Mouse (Mus musculus): ENCODE measurements around the gene Fto. TPM values are rescaled to one million over a fixed set of nuclear protein-coding genes. Genes with fewer than 3 reads are reported as not detected.

Fto gene
- total and polyA plus RNA-seq, 3 experiments, result 8.4 to 43.2 (median 15.7) TPM

DNA sequence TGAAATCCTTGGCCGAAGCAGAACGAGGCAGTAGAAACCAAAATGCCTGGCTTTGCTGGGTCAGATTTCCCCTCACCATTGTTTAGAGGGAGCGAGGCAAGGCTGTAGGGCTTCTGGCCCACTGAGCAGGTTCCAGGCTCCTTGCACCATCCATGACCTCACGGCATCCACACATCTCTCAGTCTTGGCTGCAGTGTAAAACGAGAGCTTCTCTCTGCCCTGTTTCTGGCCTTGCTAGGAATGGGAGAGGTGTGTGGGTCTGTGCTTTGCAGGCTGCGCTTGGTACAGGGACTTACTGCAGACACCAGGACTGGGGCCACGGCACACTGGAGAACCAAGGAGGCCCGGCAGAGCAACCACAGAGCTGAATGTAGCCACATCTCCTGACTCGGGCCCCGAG is 132.2 kb downstream of the Fto start:
- DNase-seq (ENCODE audit: extremely low read depth), result no peak
- Histone ChIP-seq H3K9ac (ENCODE audit: insufficient read depth, low read depth) (no peak overlapping the region), H3K27ac (ENCODE audit: insufficient read depth, low read depth) (no peak overlapping the region), H3K4me1 (ENCODE audit: control insufficient read depth in 1 of 2, insufficient read depth in 2 of 2) (peaks cover 0 to under 1% of the 10 kb centered on the region in 2 experiments; a peak in 1 of 4 replicates), H3K4me3 (replicated peaks in 1 of 3; ENCODE audit: low read depth in 2 of 3, low read length in 2 of 3, poor library complexity in 1 of 3) (no peak overlapping the region), H3K36me3 (replicated peaks in 1 of 2; ENCODE audit: control insufficient read depth in 1 of 2, insufficient read depth in 1 of 2, low read length in 1 of 2) (peaks cover 3 to 44% of the 10 kb centered on the region in 2 experiments), H3K79me2 (replicated peaks; ENCODE audit: control insufficient read depth, extremely low read depth, insufficient read depth, poor library complexity, severe bottlenecking) (no peaks in the 10 kb centered on the region), H3K27me3 (replicated peaks) (no peaks in the 10 kb centered on the region), H3K9me3 (replicated peaks; ENCODE audit: low read length) (no peaks in the 10 kb centered on the region), H3K4me2 (ENCODE audit: insufficient read depth, low read depth, poor library complexity, severe bottlenecking) (no peak overlapping the region)
- TF ChIP-seq POLR2A (IDR thresholded peaks at IDR 0.05; ENCODE audit: low read depth, low read length) (no peak), NELFE (IDR thresholded peaks at IDR 0.05; ENCODE audit: low read depth, low read length) (no peak), TBP (conservative IDR thresholded peaks at IDR 0.05; ENCODE audit: low read depth, low read length) (no peak), USF2 (conservative IDR thresholded peaks at IDR 0.05; ENCODE audit: low read depth, low read length) (no peak), RCOR1 (conservative IDR thresholded peaks at IDR 0.05; ENCODE audit: low read depth, low read length) (no peak), SMC3 (IDR thresholded peaks at IDR 0.05; ENCODE audit: low read depth, low read length) (no peak), MYC (IDR thresholded peaks at IDR 0.05; ENCODE audit: low read depth, low read length) (no peak), ZMIZ1 (IDR thresholded peaks at IDR 0.05; ENCODE audit: low read depth, low read length) (no peak), ETS1 (conservative IDR thresholded peaks at IDR 0.05; ENCODE audit: low read depth, low read length) (no peak), USF1 (IDR thresholded peaks at IDR 0.05; ENCODE audit: low read depth, low read length) (no peak), MEF2A (IDR thresholded peaks at IDR 0.05; ENCODE audit: borderline replicate concordance, low read depth, low read length) (no peak), E2F4 (IDR thresholded peaks at IDR 0.05; ENCODE audit: insufficient replicate concordance, low read depth, low read length) (no peak), POLR2AphosphoS2 (IDR thresholded peaks at IDR 0.05; ENCODE audit: low read depth, low read length) (no peak), UBTF (IDR thresholded peaks at IDR 0.05; ENCODE audit: low read depth, low read length) (no peak)
- in situ Hi-C loops (cut with MboI; ENCODE audit: low pct_ligation_motif_present, low pct_unique_long_range_greater_than_20kb, low sequenced_read_pairs), result no loop called here
- dilution Hi-C loops (cut with MboI; ENCODE audit: extremely low pct_ligation_motif_present, extremely low pct_unique_long_range_greater_than_20kb, low sequenced_read_pairs), result no loop called here

DNA sequence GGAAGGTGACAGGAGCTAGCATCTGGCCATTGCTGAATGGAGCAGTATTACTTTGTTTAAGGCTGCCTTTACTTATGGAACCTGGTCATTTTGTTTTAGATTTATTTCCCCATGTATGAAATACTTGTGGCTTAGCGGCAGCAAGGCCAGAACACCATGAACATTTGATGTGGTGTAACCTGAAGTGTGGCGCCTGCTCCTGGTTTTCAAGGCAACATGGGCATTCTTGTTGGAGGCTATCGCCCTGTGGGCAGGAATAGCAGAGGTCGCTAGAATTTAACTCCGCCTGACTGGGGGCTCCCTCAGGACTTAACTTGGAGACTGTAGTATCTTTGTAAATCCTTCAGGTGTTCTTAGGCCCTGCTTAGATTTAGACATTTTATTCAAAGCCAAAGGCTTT is 132.7 kb downstream of the Fto start:
- Histone ChIP-seq H3K79me2 (replicated peaks; ENCODE audit: control insufficient read depth, extremely low read depth, insufficient read depth, poor library complexity, severe bottlenecking) (no peaks in the 10 kb centered on the region), H3K9ac (ENCODE audit: insufficient read depth, low read depth) (no peak overlapping the region), H3K27me3 (replicated peaks) (no peaks in the 10 kb centered on the region), H3K4me2 (ENCODE audit: insufficient read depth, low read depth, poor library complexity, severe bottlenecking) (no peak overlapping the region), H3K27ac (ENCODE audit: insufficient read depth, low read depth) (no peak overlapping the region), H3K36me3 (replicated peaks in 1 of 2; ENCODE audit: control insufficient read depth in 1 of 2, insufficient read depth in 1 of 2, low read length in 1 of 2) (peaks cover 3 to 46% of the 10 kb centered on the region in 2 experiments), H3K4me3 (replicated peaks in 1 of 3; ENCODE audit: low read depth in 2 of 3, low read length in 2 of 3, poor library complexity in 1 of 3) (no peak overlapping the region), H3K9me3 (replicated peaks; ENCODE audit: low read length) (no peaks in the 10 kb centered on the region), H3K4me1 (ENCODE audit: control insufficient read depth in 1 of 2, insufficient read depth in 2 of 2) (no peaks in the 10 kb centered on the region)
- in situ Hi-C loops (cut with MboI; ENCODE audit: low pct_ligation_motif_present, low pct_unique_long_range_greater_than_20kb, low sequenced_read_pairs) (no loop called here), dilution Hi-C loops (cut with MboI; ENCODE audit: extremely low pct_ligation_motif_present, extremely low pct_unique_long_range_greater_than_20kb, low sequenced_read_pairs) (no loop called here)
- no peak for TF ChIP-seq MAX (IDR thresholded peaks at IDR 0.05; ENCODE audit: low read length)
- no peak for TF ChIP-seq IRF4 (IDR thresholded peaks at IDR 0.05; ENCODE audit: low read depth, low read length)
- no peak for TF ChIP-seq USF2 (conservative IDR thresholded peaks at IDR 0.05; ENCODE audit: low read depth, low read length)
- TF ChIP-seq MXI1 (IDR thresholded peaks at IDR 0.05; ENCODE audit: low read depth, low read length), result no peak
- TF ChIP-seq MAFK (IDR thresholded peaks at IDR 0.05; ENCODE audit: insufficient replicate concordance, low read length), result no peak
- no peak for TF ChIP-seq POLR2A (IDR thresholded peaks at IDR 0.05; ENCODE audit: low read depth, low read length)
- no peak for TF ChIP-seq JUN (IDR thresholded peaks at IDR 0.05; ENCODE audit: insufficient read depth, low read depth, low read length)
- no peak for DNase-seq (ENCODE audit: extremely low read depth)

Measured in CH12.LX (cell line).